Comparison of ENCODE assay signal across 18 mouse cellular contexts in the genomic region with DNA sequence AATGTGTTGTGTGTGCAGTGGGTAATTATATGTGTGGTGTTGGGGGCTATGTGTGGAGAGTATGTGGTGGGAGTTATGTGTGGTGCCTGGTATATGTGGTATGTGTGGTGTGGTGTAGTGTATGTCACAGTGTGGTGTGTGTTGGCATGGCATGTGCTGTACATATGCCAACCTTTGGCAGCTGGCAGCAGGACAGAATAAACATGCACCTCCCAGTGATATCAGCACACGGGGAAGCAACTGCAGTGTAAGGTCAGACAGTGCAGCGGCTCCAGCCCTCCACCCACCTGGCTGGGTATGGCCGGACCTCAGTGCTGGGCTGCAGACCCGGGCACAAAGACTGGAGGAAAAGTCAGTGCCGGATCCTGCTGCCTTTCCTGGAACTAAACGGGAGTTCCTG. TPM values are rescaled to one million over a fixed set of nuclear protein-coding genes. Genes with fewer than 3 reads are reported as not detected.
A peak's percentile ranks its signal among the peaks of the same experiment; 100 is the strongest.
DNase-seq lines count a peak whose midpoint lies in the region; ATAC-seq and TF ChIP-seq lines count a peak whose summit lies in the region.
"Had no signal": no experiment of that assay in that cellular context is flagged by ENCODE, and none has a peak within 500 bp of the region (broad histone marks: within the 10 kb centered on the region; RNA-seq: fewer than 3 reads in every experiment).

No protein-coding gene starts in this region.

- H3K9me3 ChIP-seq in heart, embryonic 15.5 days (replicated peaks) = no peaks in the 10 kb centered on the region
- H3K9me3 ChIP-seq in lung, postnatal 0 days (ENCODE audit: low read length) = no peaks in the 10 kb centered on the region
- no peaks in the 10 kb centered on the region for H3K9me3 ChIP-seq in liver, embryonic 12.5 days (replicated peaks)
- H3K9me3 ChIP-seq in stomach, postnatal 0 days (ENCODE audit: control insufficient read depth, low read length) = no peaks in the 10 kb centered on the region
- H3K9me3 ChIP-seq: embryonic facial prominence, embryonic 12.5 days; forebrain, embryonic 12.5 days; limb, embryonic 12.5 days; midbrain, embryonic 15.5 days had no signal

- TF ChIP-seq POLR2A in lung, adult 2 months (IDR thresholded peaks at IDR 0.05; ENCODE audit: borderline replicate concordance, extremely low read depth, low read depth, low read length) = no peak
- TF ChIP-seq POLR2A in thymus, adult 2 months (IDR thresholded peaks at IDR 0.05; ENCODE audit: control insufficient read depth, extremely low read depth, insufficient read depth, low read length, poor library complexity) = no peak

- no peak overlapping the region for H3K4me3 ChIP-seq in heart, embryonic 15.5 days
- H3K4me3 ChIP-seq in lung, postnatal 0 days (ENCODE audit: low read depth, low read length) = no peak overlapping the region
- H3K4me3 ChIP-seq in lung, adult 2 months (replicated peaks; ENCODE audit: extremely low read depth, low read depth, low read length) = no peak overlapping the region
- no peak overlapping the region for H3K4me3 ChIP-seq in liver, embryonic 12.5 days
- H3K4me3 ChIP-seq in stomach, postnatal 0 days (ENCODE audit: low read depth, low read length) = no peak overlapping the region
- H3K4me3 ChIP-seq in thymus, adult 2 months (ENCODE audit: control insufficient read depth, insufficient read depth, low read length) = no peak overlapping the region
- H3K4me3 ChIP-seq: embryonic facial prominence, embryonic 12.5 days; forebrain, embryonic 12.5 days; limb, embryonic 12.5 days; midbrain, embryonic 15.5 days had no signal

- H3K36me3 ChIP-seq in heart, embryonic 15.5 days = 0 out of 2 replicates have a peak, but pooled peaks cover 6% of the 10 kb centered on the region
- no peaks in the 10 kb centered on the region for H3K36me3 ChIP-seq in lung, postnatal 0 days (ENCODE audit: insufficient read depth, low read length)
- H3K36me3 ChIP-seq in liver, embryonic 12.5 days = peaks cover 14% of the 10 kb centered on the region
- no peaks in the 10 kb centered on the region; the same call in 1 of the 2 replicates for H3K36me3 ChIP-seq in stomach, postnatal 0 days (ENCODE audit: control insufficient read depth, insufficient read depth, low read length)
- H3K36me3 ChIP-seq in thymus, adult 2 months (ENCODE audit: control insufficient read depth, insufficient read depth, low read length) = peaks cover 24% of the 10 kb centered on the region

- no peaks in the 10 kb centered on the region for H3K27me3 ChIP-seq in heart, embryonic 15.5 days
- no peaks in the 10 kb centered on the region for H3K27me3 ChIP-seq in lung, postnatal 0 days (replicated peaks; ENCODE audit: insufficient read depth, low read length)
- H3K27me3 ChIP-seq in liver, embryonic 12.5 days (replicated peaks) = no peaks in the 10 kb centered on the region
- H3K27me3 ChIP-seq in stomach, postnatal 0 days (ENCODE audit: control insufficient read depth, insufficient read depth, low read length) = no peaks in the 10 kb centered on the region
- no peaks in the 10 kb centered on the region for H3K27me3 ChIP-seq in thymus, adult 2 months (ENCODE audit: control insufficient read depth, insufficient read depth, low read length)
- H3K27me3 ChIP-seq: embryonic facial prominence, embryonic 12.5 days; forebrain, embryonic 12.5 days; limb, embryonic 12.5 days; midbrain, embryonic 15.5 days had no signal

- WGBS in heart, embryonic 15.5 days = 56% methylated on average over 6 of the region's 6 CpGs
- 59% methylated on average over 6 of the region's 6 CpGs for WGBS in lung, postnatal 0 days
- WGBS in lung, adult 2 months = 59% methylated on average over 6 of the region's 6 CpGs
- 69% methylated on average over 6 of the region's 6 CpGs for whole genome bisulfite sequencing in liver, embryonic 12.5 days (ENCODE audit: insufficient replicate concordance)
- WGBS in stomach, postnatal 0 days = 52% methylated on average over 6 of the region's 6 CpGs
- 96% methylated on average over 6 of the region's 6 CpGs for WGBS in thymus, adult 2 months

- no peak for TF ChIP-seq CTCF in lung, postnatal 0 days (IDR thresholded peaks at IDR 0.05)
- no peak for TF ChIP-seq CTCF in lung, adult 2 months (IDR thresholded peaks at IDR 0.05; ENCODE audit: insufficient read depth, low read length)
- TF ChIP-seq CTCF in stomach, postnatal 0 days (IDR thresholded peaks at IDR 0.05; ENCODE audit: low read depth) = no peak
- no peak for TF ChIP-seq CTCF in thymus, adult 2 months (IDR thresholded peaks at IDR 0.05; ENCODE audit: borderline replicate concordance, control insufficient read depth, extremely low read depth, insufficient read depth, low read length, poor library complexity)

- H3K4me2 ChIP-seq in heart, embryonic 15.5 days = 0 out of 2 replicates have a peak overlapping the region, but pooled peaks have one; percentile 4
- no peak overlapping the region for H3K4me2 ChIP-seq in lung, postnatal 0 days (replicated peaks; ENCODE audit: low read depth, low read length)
- peak overlapping the region; percentile 25; the same call in 1 of the 2 replicates for H3K4me2 ChIP-seq in liver, embryonic 12.5 days
- no peak overlapping the region for H3K4me2 ChIP-seq in stomach, postnatal 0 days (replicated peaks; ENCODE audit: low read depth)
- H3K4me2 ChIP-seq: embryonic facial prominence, embryonic 12.5 days; forebrain, embryonic 12.5 days; limb, embryonic 12.5 days; midbrain, embryonic 15.5 days had no signal

- peak overlapping the region; percentile 53 for H3K27ac ChIP-seq in heart, embryonic 15.5 days
- no peak overlapping the region for H3K27ac ChIP-seq in lung, postnatal 0 days (ENCODE audit: low read length)
- H3K27ac ChIP-seq in liver, embryonic 12.5 days = peak overlapping the region; percentile 52; the same call in 1 of the 2 replicates
- H3K27ac ChIP-seq in stomach, postnatal 0 days (replicated peaks) = no peak overlapping the region
- H3K27ac ChIP-seq in thymus, adult 2 months (ENCODE audit: control insufficient read depth, insufficient read depth, low read length) = no peak overlapping the region
- H3K27ac ChIP-seq: embryonic facial prominence, embryonic 12.5 days; forebrain, embryonic 12.5 days; limb, embryonic 12.5 days; midbrain, embryonic 15.5 days had no signal

- H3K9ac ChIP-seq in heart, embryonic 15.5 days = no peak overlapping the region
- no peak overlapping the region for H3K9ac ChIP-seq in lung, postnatal 0 days (replicated peaks; ENCODE audit: low read depth)
- H3K9ac ChIP-seq in liver, embryonic 12.5 days = peak overlapping the region; percentile 33; the same call in 1 of the 2 replicates
- no peak overlapping the region for H3K9ac ChIP-seq in stomach, postnatal 0 days (ENCODE audit: low read length)
- H3K9ac ChIP-seq: embryonic facial prominence, embryonic 12.5 days; forebrain, embryonic 12.5 days; limb, embryonic 12.5 days; midbrain, embryonic 15.5 days had no signal

- peaks cover 15% of the 10 kb centered on the region for H3K4me1 ChIP-seq in heart, embryonic 15.5 days (replicated peaks)
- no peaks in the 10 kb centered on the region for H3K4me1 ChIP-seq in lung, postnatal 0 days (ENCODE audit: insufficient read depth, low read depth, low read length)
- H3K4me1 ChIP-seq in lung, adult 2 months (ENCODE audit: control insufficient read depth, insufficient read depth, low read length) = no peaks in the 10 kb centered on the region
- peaks cover 37% of the 10 kb centered on the region for H3K4me1 ChIP-seq in liver, embryonic 12.5 days
- H3K4me1 ChIP-seq in stomach, postnatal 0 days (replicated peaks; ENCODE audit: control insufficient read depth, insufficient read depth) = no peaks in the 10 kb centered on the region
- peaks cover 8% of the 10 kb centered on the region for H3K4me1 ChIP-seq in thymus, adult 2 months (replicated peaks; ENCODE audit: control insufficient read depth, insufficient read depth, low read length)
- H3K4me1 ChIP-seq: embryonic facial prominence, embryonic 12.5 days; forebrain, embryonic 12.5 days; limb, embryonic 12.5 days; midbrain, embryonic 15.5 days had no signal

- DNase-seq in heart, adult 18-20 months = no peak
- no peak for DNase-seq in lung, postnatal 0 days (ENCODE audit: low spot score)
- DNase-seq in lung, adult 2 months = no peak
- DNase-seq in stomach, postnatal 0 days (ENCODE audit: low spot score) = peak; percentile 22
- no peak for DNase-seq in thymus, adult 2 months
- DNase-seq: cerebellum, adult 11 months; cerebellum, postnatal 36 days; heart, adult 11 months; kidney, adult 2 months; kidney, postnatal 25 days; lung, postnatal 36 days; right cerebral cortex, postnatal 25 days had no signal

- no peak for TF ChIP-seq EP300 in lung, postnatal 0 days (IDR thresholded peaks at IDR 0.05)
- TF ChIP-seq EP300 in stomach, postnatal 0 days (optimal IDR thresholded peaks at IDR 0.05) = no peak

- peak; percentile 65 for ATAC-seq in heart, embryonic 15.5 days (replicated peaks; ENCODE audit: insufficient number of reproducible peaks, insufficient read depth, low FRiP score, low read depth)
- 0 out of 2 replicates have a peak, but pooled peaks have one; percentile 19 for ATAC-seq in lung, postnatal 0 days
- 0 out of 2 replicates have a peak, but pooled peaks have one; percentile 17 for ATAC-seq in liver, embryonic 12.5 days
- ATAC-seq in stomach, postnatal 0 days (ENCODE audit: low FRiP score, low TSS enrichment) = peak; percentile 55
- ATAC-seq: midbrain, embryonic 15.5 days had no signal

RNA-seq across cellular contexts. Expression of gene Secisbp2, which starts 46.0 kb away (rescaled TPM):
- polyA plus RNA-seq in heart, embryonic 15.5 days (2015; fragmentation: Nextera tagmentation; extraction: Ambion mirVana) = 25.9 and 26.5 TPM in 2 replicates
- 10 to 100 TPM; 11.7 to 13.7 TPM for total RNA-seq in heart, adult 18-20 months (2021)
- polyA plus RNA-seq in lung, postnatal 0 days (2015; fragmentation: Nextera tagmentation; extraction: Ambion mirVana) = 27.2 and 28.9 TPM in 2 replicates
- 18.1 and 21.3 TPM in 2 replicates for polyA plus RNA-seq in lung, adult 2 months (2012; rRNA removed)
- polyA plus RNA-seq in liver, embryonic 12.5 days (2016; fragmentation: Nextera tagmentation; extraction: Ambion mirVana) = 19.7 and 22.7 TPM in 2 replicates
- 21.2 and 21.4 TPM in 2 replicates for polyA plus RNA-seq in stomach, postnatal 0 days (2015; fragmentation: Nextera tagmentation; extraction: Ambion mirVana)
- polyA plus RNA-seq in thymus, adult 2 months (2012; rRNA removed) = 50.1 and 50.8 TPM in 2 replicates

RNA-seq across cellular contexts. Expression of gene Cks2, which starts 52.4 kb away (rescaled TPM):
- polyA plus RNA-seq in heart, embryonic 15.5 days (2015; fragmentation: Nextera tagmentation; extraction: Ambion mirVana) = 221 and 236 TPM in 2 replicates
- total RNA-seq in heart, adult 18-20 months (2021) = 1 to 10 TPM; 1.1 to 2.0 TPM
- 34.2 and 41.6 TPM in 2 replicates for polyA plus RNA-seq in lung, postnatal 0 days (2015; fragmentation: Nextera tagmentation; extraction: Ambion mirVana)
- polyA plus RNA-seq in lung, adult 2 months (2012; rRNA removed) = 4.7 and 4.8 TPM in 2 replicates
- polyA plus RNA-seq in liver, embryonic 12.5 days (2016; fragmentation: Nextera tagmentation; extraction: Ambion mirVana) = 405 and 413 TPM in 2 replicates
- 97.1 and 128 TPM in 2 replicates for polyA plus RNA-seq in stomach, postnatal 0 days (2015; fragmentation: Nextera tagmentation; extraction: Ambion mirVana)
- polyA plus RNA-seq in thymus, adult 2 months (2012; rRNA removed) = 85.3 and 86.2 TPM in 2 replicates

Comparison
In these comparisons a context has a peak if more than half of its experiments do, and no peak if none do; other contexts are left out.
1. H3K27ac ChIP-seq: peak in heart, embryonic 15.5 days (single experiment) and liver, embryonic 12.5 days (single experiment); none in lung, postnatal 0 days (single experiment), stomach, postnatal 0 days (single experiment) and thymus, adult 2 months (single experiment).
2. H3K4me2 ChIP-seq: peak in heart, embryonic 15.5 days (single experiment) and liver, embryonic 12.5 days (single experiment); none in lung, postnatal 0 days (single experiment) and stomach, postnatal 0 days (single experiment).
3. Peak in every context shown above with its lines, with median percentiles within 50 percentile points of each other: ATAC-seq.